Mouse (Mus musculus): ENCODE results near the gene Serpina9.

DNA sequence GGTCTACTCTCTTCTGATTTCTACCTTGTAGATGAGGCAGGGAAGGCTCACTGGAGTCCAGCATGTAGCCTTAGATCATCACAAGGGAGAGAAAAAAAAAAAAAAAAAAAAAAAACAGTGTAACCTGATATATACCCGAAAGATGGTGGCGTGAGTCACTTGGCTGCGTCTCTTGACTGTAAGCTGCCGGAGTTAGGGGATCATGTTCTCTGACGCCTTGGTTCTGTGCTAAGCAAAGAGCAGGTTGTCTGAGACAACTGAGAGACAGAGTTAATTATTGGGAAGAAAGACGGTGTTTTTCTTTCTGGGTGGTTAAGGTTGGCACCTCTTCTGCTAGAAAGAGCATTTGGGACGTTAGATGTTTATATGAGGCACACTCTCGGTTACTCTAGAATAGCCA lies 50.7 kb downstream of the Serpina9 start:
- TF ChIP-seq CTCF (IDR thresholded peaks at IDR 0.05) (no peak), EP300 (IDR thresholded peaks at IDR 0.05; ENCODE audit: insufficient read depth, low read depth, low read length) (no peak), POLR2A (IDR thresholded peaks at IDR 0.05; ENCODE audit: insufficient read depth, low read depth, low read length) (no peak)
